In the genomic region with DNA sequence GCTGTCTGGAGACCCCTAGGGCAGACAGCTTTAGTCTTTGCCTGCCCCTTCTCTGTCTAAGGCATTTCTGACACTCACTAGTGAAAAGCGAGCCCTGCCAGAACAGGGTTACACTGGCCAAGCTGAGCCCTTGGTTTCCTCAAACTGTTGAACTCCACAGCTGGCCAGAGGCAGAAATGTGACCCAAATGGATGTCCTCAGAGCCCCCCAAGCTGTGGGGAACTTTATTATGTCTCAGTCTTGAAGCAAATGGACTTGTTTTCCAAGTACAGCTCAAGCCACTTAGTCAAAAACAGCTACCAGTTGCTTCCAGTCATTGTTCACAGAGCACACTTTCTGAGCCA, we compare ENCODE assay signal across 11 mouse cellular contexts. TPM values are rescaled to one million over a fixed set of nuclear protein-coding genes. Genes with fewer than 3 reads are reported as not detected.
DNase-seq lines count a peak whose midpoint lies in the region; ATAC-seq and TF ChIP-seq lines count a peak whose summit lies in the region.
"Had no signal": no experiment of that assay in that cellular context is flagged by ENCODE, and none has a peak within 500 bp of the region (broad histone marks: within the 10 kb centered on the region; RNA-seq: fewer than 3 reads in every experiment).

No protein-coding gene starts in this region.

- TF ChIP-seq POLR2A in limb, embryonic 14.5 days (IDR thresholded peaks at IDR 0.05; ENCODE audit: borderline replicate concordance, extremely low read depth, insufficient read depth, insufficient read length): no peak

- DNase-seq in forebrain, embryonic 10.5 days (ENCODE audit: extremely low spot score, low spot score): no peak
- DNase-seq in forebrain, postnatal 0 days: no peak
- peak; percentile 7 for DNase-seq in kidney, adult 9 months
- no peak for DNase-seq in kidney, postnatal 36 days
- no peak for DNase-seq in limb, embryonic 14.5 days (ENCODE audit: low spot score)
- no peak for DNase-seq in layer of hippocampus, adult 9-11 months
- DNase-seq in right cerebral cortex, postnatal 14 days: no peak

- peaks cover 30% of the 10 kb centered on the region for H3K27me3 ChIP-seq in forebrain, embryonic 10.5 days (ENCODE audit: poor library complexity, severe bottlenecking)
- H3K27me3 ChIP-seq in forebrain, postnatal 0 days (ENCODE audit: insufficient read depth, low read length): peaks cover 4% of the 10 kb centered on the region; the same call in 1 of the 2 replicates
- no peaks in the 10 kb centered on the region for H3K27me3 ChIP-seq in embryonic facial prominence, embryonic 13.5 days
- no peaks in the 10 kb centered on the region for H3K27me3 ChIP-seq in limb, embryonic 14.5 days (ENCODE audit: control insufficient read depth, insufficient read depth, low read length)

- peak overlapping the region; percentile 44; the same call in 1 of the 2 replicates for H3K4me3 ChIP-seq in forebrain, embryonic 10.5 days
- no peak overlapping the region for H3K4me3 ChIP-seq in forebrain, postnatal 0 days (ENCODE audit: low read depth, low read length)
- H3K4me3 ChIP-seq in embryonic facial prominence, embryonic 13.5 days: no peak overlapping the region
- no peak overlapping the region for H3K4me3 ChIP-seq in limb, embryonic 14.5 days (replicated peaks; ENCODE audit: low read length)

- no peak overlapping the region for H3K9ac ChIP-seq in forebrain, postnatal 0 days
- peak overlapping the region; percentile 66; the same call in 1 of the 2 replicates for H3K9ac ChIP-seq in embryonic facial prominence, embryonic 13.5 days
- no peak overlapping the region for H3K9ac ChIP-seq in limb, embryonic 14.5 days (ENCODE audit: low read depth, low read length, severe bottlenecking)

- peaks cover 33% of the 10 kb centered on the region for H3K4me1 ChIP-seq in forebrain, embryonic 10.5 days
- peaks cover 9% of the 10 kb centered on the region for H3K4me1 ChIP-seq in forebrain, postnatal 0 days (ENCODE audit: insufficient read depth)
- H3K4me1 ChIP-seq in embryonic facial prominence, embryonic 13.5 days: peaks cover 22% of the 10 kb centered on the region
- H3K4me1 ChIP-seq in limb, embryonic 14.5 days (ENCODE audit: control insufficient read depth, insufficient read depth, low read length): peaks cover 22% of the 10 kb centered on the region

- no peak for TF ChIP-seq CTCF in forebrain, postnatal 0 days (IDR thresholded peaks at IDR 0.05; ENCODE audit: low read depth)

- H3K36me3 ChIP-seq in forebrain, embryonic 10.5 days (replicated peaks): no peaks in the 10 kb centered on the region
- no peaks in the 10 kb centered on the region for H3K36me3 ChIP-seq in forebrain, postnatal 0 days (ENCODE audit: insufficient read depth)
- no peaks in the 10 kb centered on the region for H3K36me3 ChIP-seq in embryonic facial prominence, embryonic 13.5 days
- no peaks in the 10 kb centered on the region for H3K36me3 ChIP-seq in limb, embryonic 14.5 days (ENCODE audit: control insufficient read depth, insufficient read depth, low read length)

- H3K9me3 ChIP-seq in forebrain, embryonic 10.5 days: no peaks in the 10 kb centered on the region
- H3K9me3 ChIP-seq in forebrain, postnatal 0 days (ENCODE audit: low read length): no peaks in the 10 kb centered on the region
- no peaks in the 10 kb centered on the region for H3K9me3 ChIP-seq in embryonic facial prominence, embryonic 13.5 days
- H3K9me3 ChIP-seq in limb, embryonic 14.5 days (ENCODE audit: control insufficient read depth, low read length): no peaks in the 10 kb centered on the region

- peak overlapping the region; percentile 85 for H3K27ac ChIP-seq in forebrain, embryonic 10.5 days
- H3K27ac ChIP-seq in forebrain, postnatal 0 days (ENCODE audit: low read depth, low read length): no peak overlapping the region; the same call in 1 of the 2 replicates
- 0 out of 2 replicates have a peak overlapping the region, but pooled peaks have one; percentile 69 for H3K27ac ChIP-seq in embryonic facial prominence, embryonic 13.5 days
- peak overlapping the region; percentile 65; the same call in 1 of the 2 replicates for H3K27ac ChIP-seq in limb, embryonic 14.5 days (replicated peaks; ENCODE audit: low read depth, low read length)

- no peak overlapping the region for H3K4me2 ChIP-seq in forebrain, postnatal 0 days (ENCODE audit: low read depth)
- peak overlapping the region; percentile 73; the same call in 1 of the 2 replicates for H3K4me2 ChIP-seq in embryonic facial prominence, embryonic 13.5 days
- H3K4me2 ChIP-seq in limb, embryonic 14.5 days (replicated peaks; ENCODE audit: low read depth, low read length, severe bottlenecking): peak overlapping the region; percentile 59; the same call in 1 of the 2 replicates

- no peak for ATAC-seq in forebrain, postnatal 0 days
- no peak for ATAC-seq in embryonic facial prominence, embryonic 13.5 days (ENCODE audit: insufficient number of reproducible peaks, insufficient read depth, low FRiP score, low TSS enrichment, low read depth)
- no peak for ATAC-seq in limb, embryonic 14.5 days (ENCODE audit: low FRiP score, low read depth)
- ATAC-seq: Patski had no signal

- WGBS in forebrain, embryonic 10.5 days: 13% methylated on average over 1 of the region's 1 CpGs
- WGBS in forebrain, postnatal 0 days: 43% methylated on average over 1 of the region's 1 CpGs
- 44% methylated on average over 1 of the region's 1 CpGs for WGBS in embryonic facial prominence, embryonic 13.5 days
- WGBS in limb, embryonic 14.5 days: 22% methylated on average over 1 of the region's 1 CpGs

RNA-seq across cellular contexts. Expression of a gene that starts 16.0 kb away (rescaled TPM):
- polyA plus RNA-seq in forebrain, embryonic 10.5 days (2016; fragmentation: Nextera tagmentation; extraction: Ambion mirVana): 24.7 and 25.2 TPM in 2 replicates
- total RNA-seq in forebrain, postnatal 0 days (2014; rRNA removed): 32.5 and 34.6 TPM in 2 replicates
- polyA plus RNA-seq in forebrain, postnatal 0 days (2015; fragmentation: Nextera tagmentation; extraction: Ambion mirVana): 10.7 and 18.4 TPM in 2 replicates
- 30.5 and 33.3 TPM in 2 replicates for polyA plus RNA-seq in embryonic facial prominence, embryonic 13.5 days (2015; fragmentation: Nextera tagmentation; extraction: Ambion mirVana)
- 46.4 and 59.9 TPM in 2 replicates for polyA plus RNA-seq in limb, embryonic 14.5 days (2012; rRNA removed)
- polyA plus RNA-seq in limb, embryonic 14.5 days (2014; fragmentation: Nextera tagmentation; extraction: Ambion mirVana): 24.4 and 33.2 TPM in 2 replicates
- total RNA-seq: hematopoietic stem cell, adult 5-6 weeks; monocyte, adult 5-6 weeks had no signal
